Mouse (Mus musculus): Measurements from ENCODE around the gene Itpa.

Gene Itpa

DNA sequence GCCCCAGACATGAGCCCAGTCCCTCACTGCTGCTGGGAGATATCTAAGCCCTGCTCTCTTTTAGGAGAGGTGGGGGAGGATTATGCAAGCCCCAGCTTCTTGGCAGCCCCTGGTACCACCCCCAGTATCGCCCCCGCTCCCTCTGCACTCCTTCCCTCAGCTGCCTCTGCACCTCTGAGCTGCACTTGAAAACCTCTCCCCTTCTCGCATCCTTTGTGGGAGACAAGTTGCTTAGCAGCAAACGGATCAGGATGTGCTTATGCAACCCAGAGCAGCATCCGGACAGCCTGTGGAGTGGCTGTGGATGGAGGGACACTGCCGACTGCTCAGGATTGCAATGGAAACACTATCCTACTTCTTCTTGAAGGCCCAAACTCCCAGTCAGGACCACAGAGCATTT lies 9.9 kb upstream of the Itpa start:
- peak; percentile 92 for DNase-seq

- no peak for DNase-seq
Measured at GRCm38 (mm10) chr2:130658530-130658929, 8.9 kb upstream of the Itpa start.

DNA sequence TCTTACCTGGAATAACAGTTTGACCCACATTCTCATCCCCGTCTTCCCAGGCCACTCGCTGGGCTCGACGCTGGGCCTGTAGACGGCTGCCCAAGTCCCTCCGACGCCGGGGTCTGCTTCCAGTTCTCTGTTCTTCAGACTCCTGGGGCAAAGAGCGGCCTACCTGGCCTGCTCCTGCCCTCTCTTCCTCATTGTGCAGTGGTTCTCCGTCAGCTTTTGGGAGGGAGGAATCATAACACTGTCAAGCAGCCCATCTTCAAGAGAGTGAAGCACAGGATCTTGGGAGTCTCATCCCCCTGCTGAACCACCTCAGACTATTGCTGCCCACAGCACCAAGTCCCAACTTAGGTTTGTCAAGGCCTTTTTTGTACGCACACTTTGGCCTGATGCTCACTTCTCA lies 4.1 kb upstream of the Itpa start:
- no peak for DNase-seq

DNA sequence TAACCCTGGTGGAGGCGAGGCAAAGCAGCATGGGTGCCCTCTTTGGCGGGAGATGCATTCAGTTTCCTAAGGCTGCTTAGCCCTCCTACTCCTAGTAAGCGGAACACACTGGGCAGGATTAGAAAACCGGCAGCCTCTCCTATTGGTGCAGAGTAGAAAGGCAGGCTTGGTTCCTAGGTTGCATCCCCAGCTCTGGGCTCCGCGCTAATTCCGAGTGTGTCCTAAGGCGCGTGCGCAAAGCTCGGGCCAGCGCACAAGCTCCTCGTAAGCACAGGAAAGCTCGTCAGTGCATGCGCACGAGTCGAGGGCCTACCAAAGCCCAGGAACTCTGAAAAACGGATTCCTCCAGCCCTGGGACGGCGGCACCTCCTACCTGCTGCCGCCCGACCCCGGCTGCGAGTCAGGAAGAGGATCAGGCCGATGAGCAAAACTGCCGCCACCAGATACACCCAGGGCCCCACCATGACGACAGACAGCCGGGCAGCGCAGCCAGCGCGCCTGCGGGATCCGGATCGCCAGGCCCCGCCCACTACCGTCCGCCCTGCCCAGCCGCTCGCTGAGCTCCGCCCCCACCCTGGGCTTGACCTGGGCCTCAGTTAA lies 3.2 kb upstream of the Itpa start, which contains the start of gene Ddrgk1:
Ddrgk1 (minus strand) TSS at position 558 of the 600 bp plus-strand sequence.
- DNase-seq = peak; percentile 97

DNA sequence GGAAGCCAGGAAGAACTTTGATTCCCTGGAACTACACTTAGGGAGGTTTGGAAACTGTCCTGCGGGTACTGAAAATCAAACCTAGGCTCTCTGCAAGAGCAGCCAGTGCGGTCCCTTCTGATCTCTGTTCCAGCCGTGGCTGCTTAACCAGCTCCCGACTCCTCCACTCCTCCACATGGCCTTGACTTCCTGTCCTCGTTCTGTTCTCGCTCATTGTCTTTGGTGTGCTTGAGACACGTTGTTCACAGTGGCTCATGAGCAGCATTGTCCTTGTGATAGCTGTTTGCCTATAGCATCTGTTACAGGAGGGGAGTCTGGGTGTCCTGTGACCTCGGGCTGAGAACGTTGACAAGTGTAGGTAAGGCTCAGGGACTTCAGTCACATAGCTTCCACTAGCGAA lies 9.8 kb downstream of the Itpa start:
- DNase-seq = no peak

- DNase-seq = peak; percentile 62
Measured at GRCm38 (mm10) chr2:130679154-130679553, 11.7 kb downstream of the Itpa start.

GRCm38 (mm10) chr2:130679899-130680298 lies 12.5 kb downstream of the Itpa start:
- no peak for DNase-seq

- DNase-seq = no peak
Measured at GRCm38 (mm10) chr2:130681531-130681930, 14.1 kb downstream of the Itpa start.

DNA sequence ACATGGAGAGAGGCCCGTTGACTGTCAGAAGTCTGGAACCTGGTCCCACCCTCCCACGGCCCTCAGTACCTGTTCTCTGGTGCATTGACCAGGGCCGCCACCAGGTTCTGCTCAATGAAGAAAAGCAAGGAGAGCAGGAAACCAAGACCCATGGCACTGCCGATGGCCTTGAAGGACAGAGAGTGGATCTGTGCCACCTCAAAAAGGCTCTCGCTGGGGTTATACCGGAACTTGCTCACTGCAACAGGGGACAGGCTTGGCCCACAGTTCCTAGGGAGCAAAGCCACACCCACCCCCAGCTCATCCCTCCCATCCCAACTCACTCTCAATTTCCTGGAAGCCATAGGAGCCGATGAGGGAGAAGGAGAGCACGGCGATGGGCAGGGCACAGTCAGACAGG lies 18.0 kb downstream of the Itpa start:
- no peak for DNase-seq

GRCm38 (mm10) chr2:130689011-130689410 lies 21.6 kb downstream of the Itpa start:
- no peak for DNase-seq

- no peak for DNase-seq
Measured at GRCm38 (mm10) chr2:130693563-130693962, 26.2 kb downstream of the Itpa start.

GRCm38 (mm10) chr2:130696700-130697152 lies 29.3 kb downstream of the Itpa start:
- DNase-seq = no peak

DNA sequence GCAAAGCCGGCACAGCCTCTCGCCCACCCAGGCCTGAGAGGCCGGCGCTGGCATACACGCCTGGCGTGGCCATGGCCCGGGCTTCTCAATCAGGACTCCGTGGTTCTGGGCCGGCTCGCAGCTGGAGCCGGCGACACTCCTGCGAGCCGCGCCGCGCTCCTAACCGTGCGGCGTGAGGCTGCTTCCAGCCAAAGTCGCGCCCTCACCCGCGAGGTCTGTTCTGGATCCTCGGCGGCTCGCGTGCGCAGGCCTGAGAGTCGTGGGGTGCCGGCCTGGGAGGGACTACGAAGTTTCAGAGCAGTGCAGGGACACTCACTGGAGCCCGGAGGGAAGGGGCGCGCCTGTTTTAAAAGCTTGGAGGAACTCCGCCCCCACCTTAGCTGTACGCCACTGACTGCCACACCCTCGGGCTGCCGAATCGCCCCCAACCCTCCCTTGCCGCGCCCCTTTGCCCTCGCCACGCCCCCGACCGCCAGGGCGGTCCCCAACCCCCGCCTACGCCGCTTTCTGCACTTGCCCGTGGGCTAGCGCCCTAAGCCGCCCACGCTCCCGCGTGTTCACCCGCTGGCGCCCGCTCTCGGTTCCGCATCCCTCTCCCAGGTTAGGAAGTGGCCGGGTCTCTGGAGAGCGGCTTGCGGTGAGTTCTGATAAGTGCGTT lies 29.9 kb downstream of the Itpa start, which contains the start of gene Slc4a11:
Slc4a11 (minus strand) TSS at position 367 of the 658 bp plus-strand sequence.
- peak; percentile 42 for DNase-seq

GRCm38 (mm10) chr2:130697821-130698266 lies 30.4 kb downstream of the Itpa start:
- DNase-seq = no peak

- DNase-seq = no peak
Measured at GRCm38 (mm10) chr2:130704040-130705001, 36.9 kb downstream of the Itpa start.

GRCm38 (mm10) chr2:130705178-130705577 lies 37.8 kb downstream of the Itpa start:
- no peak for DNase-seq

GRCm38 (mm10) chr2:130706602-130707001 lies 39.2 kb downstream of the Itpa start:
- DNase-seq = no peak

- DNase-seq = no peak
Measured at GRCm38 (mm10) chr2:130707057-130707456, 39.6 kb downstream of the Itpa start.

DNA sequence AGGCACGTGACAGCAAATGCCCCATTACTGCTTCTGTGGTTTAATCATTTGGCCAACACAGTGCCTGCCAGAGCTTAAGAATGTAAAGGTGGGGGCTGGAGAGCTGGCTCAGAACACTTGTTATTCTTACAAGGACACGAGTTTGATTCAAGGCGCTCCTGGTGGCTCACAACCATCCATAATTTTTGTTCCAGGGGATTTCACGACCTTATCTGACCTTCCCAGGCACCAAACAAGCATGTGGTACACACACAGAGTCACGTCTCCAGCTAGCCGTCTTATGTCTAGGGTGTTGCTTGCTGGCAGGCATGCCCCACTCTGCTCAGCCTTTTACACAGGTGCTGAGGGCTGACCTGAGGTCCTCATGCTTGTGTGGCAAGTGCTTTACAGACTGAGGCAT lies 50.5 kb downstream of the Itpa start:
- no peak for DNase-seq

DNA sequence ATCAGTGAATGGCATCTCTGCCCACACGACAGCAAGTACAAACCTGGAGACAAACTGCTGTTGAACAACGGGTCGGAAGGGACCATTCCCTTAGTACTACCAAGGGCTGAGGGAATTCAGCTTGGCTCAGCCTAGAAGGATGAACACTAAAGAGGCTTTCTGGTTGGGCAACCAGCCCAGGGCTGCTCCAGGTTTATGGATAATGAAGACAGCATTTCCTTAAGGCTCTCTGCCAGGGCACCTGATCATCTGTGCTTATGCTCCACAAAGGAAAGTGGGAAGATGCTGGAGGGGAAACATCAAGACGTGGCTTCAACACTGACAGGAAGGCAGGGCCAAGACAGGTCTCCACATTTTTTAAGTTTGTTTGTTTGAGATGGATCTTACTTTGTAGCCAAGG lies 57.0 kb downstream of the Itpa start:
- no peak for DNase-seq

DNA sequence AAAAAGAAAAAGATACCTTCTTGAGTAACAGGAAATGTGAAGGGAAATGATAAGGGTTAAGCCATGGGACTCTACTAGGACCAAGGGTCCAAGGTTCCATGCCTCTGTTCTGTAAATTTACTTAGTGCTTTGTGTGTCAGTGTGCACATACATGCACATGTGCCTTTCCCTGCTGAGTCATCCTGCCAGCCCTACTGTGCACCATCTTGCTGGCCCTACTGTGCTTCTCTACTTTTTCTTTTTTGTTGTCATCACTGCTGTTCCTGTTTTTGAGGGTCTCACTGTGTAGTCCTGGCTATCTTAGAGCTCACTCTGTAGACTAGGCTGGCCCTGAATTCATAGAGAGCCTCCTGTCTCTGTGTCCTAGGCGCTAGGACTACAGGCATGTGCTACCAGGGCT lies 60.3 kb downstream of the Itpa start:
- DNase-seq = no peak

DNA sequence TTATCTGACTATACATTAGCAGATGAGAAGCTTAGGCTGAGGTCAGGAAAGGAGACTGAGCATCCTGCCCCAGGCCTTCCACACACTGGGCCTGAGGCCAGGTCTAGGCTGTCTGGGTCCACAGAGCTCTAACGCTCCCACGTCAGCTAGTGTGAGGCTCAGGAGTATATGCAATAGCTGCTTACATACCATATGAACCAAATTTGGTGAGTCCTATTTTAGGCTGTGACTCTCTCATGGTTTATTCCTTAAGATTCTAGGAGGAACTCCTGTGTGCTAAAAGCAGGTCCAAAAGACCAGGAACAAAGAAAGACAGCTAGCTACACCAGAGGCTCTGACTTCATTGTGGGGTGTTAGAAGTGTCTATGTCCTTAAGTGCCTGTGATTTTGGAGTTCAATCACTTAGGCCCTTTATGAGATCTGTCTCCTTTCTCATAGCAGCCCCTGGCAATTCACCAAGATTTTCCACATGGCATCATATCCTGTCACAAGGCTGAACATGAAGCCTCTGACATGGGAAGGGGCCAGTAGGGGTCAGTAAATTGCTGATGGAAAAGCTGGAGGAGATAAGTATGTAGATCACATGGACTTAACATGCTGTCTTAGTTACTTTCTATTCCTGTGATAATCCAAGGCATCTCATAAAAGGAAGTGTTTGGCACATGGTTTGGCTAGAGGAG lies 61.6 kb downstream of the Itpa start:
- DNase-seq = no peak

- DNase-seq = peak; percentile 49
Measured at GRCm38 (mm10) chr2:130730746-130731145, 63.3 kb downstream of the Itpa start.
